Mouse (Mus musculus) splenic B cell, adult 2 months (primary cell): ENCODE data around the gene Traf2.

Experiments used
- DNase-seq: peaks from one replicate; pipeline ENCODE4 v3.0.0-alpha.2; 2011; ENCODE audit warnings: low read depth, low spot score
- H3K27me3 ChIP-seq: 2 replicates; pipeline ENCODE4 v1.6.1; 2012; ENCODE audit warnings: mild to moderate bottlenecking, low read length, moderate library complexity, mixed read lengths; ENCODE audit not compliant: control insufficient read depth, poor library complexity, insufficient read depth, severe bottlenecking
- H3K36me3 ChIP-seq: 2 replicates; pipeline ENCODE4 v1.6.1; 2012; ENCODE audit warnings: mild to moderate bottlenecking, low read length, moderate library complexity, mixed read lengths; ENCODE audit not compliant: control insufficient read depth, poor library complexity, insufficient read depth, severe bottlenecking

Gene Traf2

DNA sequence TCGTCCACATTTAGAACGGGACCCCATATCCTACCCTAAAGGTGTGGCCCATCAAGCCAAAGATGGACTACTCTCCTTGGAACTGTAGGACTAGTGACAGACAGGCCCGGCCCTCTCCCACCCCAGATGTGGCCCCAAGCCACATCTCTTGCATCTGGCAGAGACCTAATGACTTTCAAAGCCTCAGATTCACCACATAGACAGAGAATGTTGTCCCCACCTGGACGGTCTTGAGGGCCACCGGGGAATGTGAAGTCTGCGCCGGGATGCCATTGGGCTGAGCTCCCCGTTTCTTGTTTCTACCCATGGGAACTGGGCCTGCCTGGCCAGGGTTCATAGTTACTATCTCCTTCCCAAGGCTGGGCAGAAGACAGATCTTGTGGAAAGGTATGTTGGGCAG is 69.2 kb downstream of the Traf2 start:
- H3K27me3 ChIP-seq, result no peaks in the 10 kb centered on the region
- DNase-seq, result no peak

DNA sequence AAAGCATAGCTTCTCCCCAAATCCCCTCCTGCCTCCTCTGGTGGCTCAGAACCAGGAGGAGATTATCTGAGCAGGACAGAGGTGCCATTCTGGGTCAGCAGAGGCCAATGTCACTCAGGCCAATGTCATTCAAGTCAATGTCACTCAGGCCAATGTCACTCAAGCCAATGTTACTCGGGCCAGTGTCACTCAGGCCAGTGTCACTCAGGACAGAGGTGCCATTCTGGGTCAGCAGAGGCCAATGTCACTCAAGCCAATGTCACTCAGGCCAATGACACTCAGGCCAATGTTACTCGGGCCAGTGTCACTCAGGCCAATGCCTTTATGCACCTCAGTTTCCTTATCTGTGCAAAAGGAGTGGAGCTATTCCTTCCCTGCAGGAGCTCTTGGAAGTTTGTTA is 74.2 kb downstream of the Traf2 start:
- no peak for DNase-seq
- Histone ChIP-seq H3K36me3 (no peaks in the 10 kb centered on the region), H3K27me3 (no peaks in the 10 kb centered on the region)

More for the DNA sequence above, 69.2 kb downstream of the Traf2 start:
- no peaks in the 10 kb centered on the region for H3K36me3 ChIP-seq

DNA sequence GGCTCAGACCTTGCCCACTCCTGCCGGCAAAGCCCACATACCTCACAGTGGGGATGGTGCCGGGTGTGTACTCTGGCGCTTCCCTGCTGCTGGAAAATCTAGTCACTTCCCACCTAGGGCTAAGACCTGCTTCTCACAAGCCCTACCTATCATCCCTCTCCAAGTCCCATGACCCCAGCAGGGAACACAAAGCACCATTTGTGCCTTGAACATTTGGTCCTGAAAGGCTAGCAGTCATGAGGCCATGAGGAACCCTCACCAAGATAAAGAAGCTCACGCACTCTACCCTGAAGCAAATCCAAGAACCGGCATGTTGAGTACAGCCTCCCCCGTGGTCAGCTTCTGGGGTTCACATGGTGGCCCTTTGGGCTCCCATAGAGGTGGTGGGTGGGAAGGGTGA is 76.8 kb downstream of the Traf2 start, which contains the start of gene Ptgds:
Ptgds (minus strand) TSS at position 78 of the 400 bp plus-strand sequence.
- no peak for DNase-seq
- no peaks in the 10 kb centered on the region for H3K27me3 ChIP-seq
- H3K36me3 ChIP-seq, result no peaks in the 10 kb centered on the region

DNA sequence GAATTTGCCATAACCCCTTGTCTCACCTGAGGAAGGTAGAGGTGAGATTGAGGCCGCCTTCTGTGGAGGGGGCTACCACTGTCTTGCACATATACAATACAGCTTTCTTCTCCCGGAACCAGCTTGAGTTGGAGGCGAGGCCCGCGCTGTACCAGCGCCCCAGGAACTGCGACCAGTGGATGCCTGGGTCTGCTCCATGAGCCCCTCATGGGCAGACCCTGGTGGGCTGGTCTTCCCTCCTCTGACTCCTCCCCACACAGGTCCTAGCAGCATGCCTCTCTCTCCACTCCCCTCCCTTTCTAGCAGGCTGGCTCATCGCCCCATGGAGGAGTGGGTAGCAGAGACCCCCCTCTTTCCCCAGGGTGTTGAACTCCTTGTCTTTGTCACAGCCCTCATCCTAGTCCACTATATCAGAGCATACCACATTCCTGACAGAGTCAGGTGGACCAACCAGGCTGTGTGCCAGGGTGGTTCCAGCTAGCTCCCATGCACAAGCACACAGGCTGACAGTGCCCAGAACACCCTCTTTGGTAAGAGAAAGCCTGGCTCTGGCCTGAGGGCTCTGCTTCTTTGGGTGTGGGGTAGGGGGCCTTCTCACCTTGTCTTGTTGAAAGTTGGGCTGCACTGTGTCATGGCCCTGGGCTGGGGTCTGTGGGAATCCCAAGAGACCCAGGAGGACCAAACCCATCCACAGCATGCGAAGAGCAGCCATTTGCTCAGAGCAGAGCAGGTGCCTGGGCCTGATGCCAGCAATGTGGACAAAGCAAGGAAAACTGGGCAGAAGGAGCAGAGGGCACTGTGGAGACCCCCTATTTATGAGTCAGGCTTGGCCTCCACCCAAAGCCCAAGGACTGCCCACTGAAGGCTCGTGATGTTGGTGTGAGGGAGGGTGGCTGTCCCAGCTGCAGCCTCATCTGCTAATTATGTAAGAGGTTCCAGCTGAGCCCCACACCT is 77.5 kb downstream of the Traf2 start:
- no peaks in the 10 kb centered on the region for H3K27me3 ChIP-seq
- no peaks in the 10 kb centered on the region for H3K36me3 ChIP-seq
- DNase-seq, result no peak
